Comparison of ENCODE assay signal across 9 mouse cellular contexts in the genomic region with DNA sequence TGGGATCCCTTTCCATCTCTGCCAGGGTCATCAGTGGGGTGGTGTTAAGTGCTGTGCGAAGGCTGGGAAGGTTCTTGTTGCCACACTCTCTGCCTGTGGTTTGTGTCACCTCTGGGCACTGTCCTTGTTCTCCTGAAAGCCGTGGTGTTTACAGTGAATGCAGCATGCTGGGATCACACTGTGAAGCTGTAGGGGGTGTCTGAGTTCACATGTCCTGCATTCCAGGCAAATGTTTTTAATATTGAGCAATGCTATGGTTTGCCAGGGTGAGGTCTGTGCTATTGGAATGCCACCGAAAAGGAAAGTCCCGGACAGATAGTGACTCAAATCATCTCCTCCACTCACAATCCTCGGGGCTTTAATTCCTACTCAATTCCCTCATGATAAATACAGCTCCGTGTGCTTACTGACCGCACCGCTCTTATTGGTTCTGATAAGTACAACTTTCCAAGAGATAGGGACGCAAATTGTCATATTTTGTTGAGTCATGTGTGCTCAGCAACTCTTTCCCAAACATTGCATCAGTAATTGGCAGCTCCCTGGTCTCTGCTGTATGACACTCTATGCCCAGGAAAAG.
DNase-seq lines count a peak whose midpoint lies in the region; ATAC-seq and TF ChIP-seq lines count a peak whose summit lies in the region.
"Had no signal": no experiment of that assay in that cellular context is flagged by ENCODE, and none has a peak within 500 bp of the region (broad histone marks: within the 10 kb centered on the region; RNA-seq: fewer than 3 reads in every experiment).

No protein-coding gene starts in this region.

- DNase-seq in 3T3-L1 (ENCODE audit: low read depth, low spot score), result peak; percentile 98
- DNase-seq in adrenal gland, adult (ENCODE audit: inconsistent age in 2 of 2, low spot score in 1 of 2), result peak; percentile 69 to 91
- peak; percentile 34 to 37 for DNase-seq in gastrocnemius, adult 8-10 months (ENCODE audit: low spot score in 2 of 2)
- DNase-seq in kidney, adult 9 months, result peak; percentile 31
- DNase-seq in left cerebral cortex, adult 11 months (ENCODE audit: low spot score), result no peak
- no peak for DNase-seq in layer of hippocampus, adult 2 months (ENCODE audit: low spot score in 2 of 2)
- DNase-seq in frontal cortex, postnatal 10 days (ENCODE audit: low spot score in 2 of 2), result no peak

- no peak overlapping the region for H3K4me3 ChIP-seq in layer of hippocampus, adult 2 months
- H3K4me3 ChIP-seq: limb, embryonic 15.5 days had no signal

- TF ChIP-seq CTCF in layer of hippocampus, adult 2 months (conservative IDR thresholded peaks at IDR 0.05), result no peak

- peak; percentile 60 for ATAC-seq in megakaryocyte-erythroid progenitor cell, adult 5-6 weeks (replicated peaks; ENCODE audit: low FRiP score, low TSS enrichment, poor library complexity, severe bottlenecking)

- no peak overlapping the region for H3K27ac ChIP-seq in layer of hippocampus, adult 2 months
- H3K27ac ChIP-seq: limb, embryonic 15.5 days had no signal

Comparison
In these comparisons a context has a peak if more than half of its experiments do, and no peak if none do; other contexts are left out.
1. DNase-seq: peak in 3T3-L1 (single experiment), adrenal gland, adult (2 of 2), gastrocnemius, adult 8-10 months (2 of 2) and kidney, adult 9 months (single experiment); none in left cerebral cortex, adult 11 months (single experiment), layer of hippocampus, adult 2 months (0 of 2) and frontal cortex, postnatal 10 days (0 of 2).